Mouse (Mus musculus): ENCODE data around the gene Ercc6l2.

The Ercc6l2 gene

GRCm38 (mm10) chr13:63929917-63930515 is 115.0 kb downstream of the Ercc6l2 start:
- no peak for DNase-seq (ENCODE audit: low read depth, low spot score)

- no peak for DNase-seq (ENCODE audit: low read depth, low spot score)
Measured at GRCm38 (mm10) chr13:63930525-63930924, 115.5 kb downstream of the Ercc6l2 start.

GRCm38 (mm10) chr13:63936369-63936768 is 121.3 kb downstream of the Ercc6l2 start:
- no peak for DNase-seq (ENCODE audit: low read depth, low spot score)

- DNase-seq (ENCODE audit: low read depth, low spot score) = no peak
Measured at GRCm38 (mm10) chr13:63940257-63940656, 125.2 kb downstream of the Ercc6l2 start.

GRCm38 (mm10) chr13:63941170-63941569 is 126.1 kb downstream of the Ercc6l2 start:
- DNase-seq (ENCODE audit: low read depth, low spot score) = no peak

GRCm38 (mm10) chr13:63943605-63944004 is 128.6 kb downstream of the Ercc6l2 start:
- DNase-seq (ENCODE audit: low read depth, low spot score) = no peak

GRCm38 (mm10) chr13:63944344-63945021 is 129.4 kb downstream of the Ercc6l2 start:
- no peak for DNase-seq (ENCODE audit: low read depth, low spot score)
